In the genomic region with DNA sequence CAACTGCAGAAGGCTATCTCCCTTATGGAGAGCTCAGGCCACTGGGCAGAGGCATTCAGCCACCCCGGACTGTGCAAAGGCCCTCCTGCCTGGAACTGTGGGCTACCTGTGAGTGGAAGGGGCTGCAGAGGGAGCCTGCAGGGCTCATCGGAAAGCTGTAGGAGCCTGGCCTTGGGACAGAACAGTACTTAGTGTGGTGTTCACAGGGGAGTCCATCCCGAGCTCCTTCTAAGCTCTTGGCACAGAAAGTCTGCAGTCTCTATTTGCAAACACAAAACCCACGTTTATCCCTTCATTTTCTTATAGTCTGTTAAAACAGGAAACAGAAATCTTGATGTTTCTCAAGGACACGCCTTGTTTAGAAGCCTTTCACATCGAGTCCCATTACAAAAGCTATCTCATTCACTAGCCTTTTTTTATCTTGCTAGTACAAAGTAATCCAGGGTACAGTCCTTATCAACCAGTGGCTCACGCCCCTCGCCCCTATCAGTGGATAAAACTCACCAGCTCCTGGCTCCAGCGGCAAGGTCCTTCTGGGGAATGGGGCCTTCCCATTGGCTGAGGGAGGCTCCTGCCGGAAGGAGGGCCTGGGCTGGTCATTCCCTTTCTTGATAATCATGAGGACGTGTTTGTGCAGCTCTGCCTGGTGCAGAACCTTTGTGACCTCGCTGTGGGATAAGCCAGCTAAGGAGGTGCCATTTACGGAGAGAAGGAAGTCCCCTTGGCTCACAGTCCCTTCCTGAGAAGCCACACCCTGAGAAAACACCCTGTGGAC, we compare ENCODE assay signal across 10 mouse cellular contexts. TPM values are rescaled to one million over a fixed set of nuclear protein-coding genes. Genes with fewer than 3 reads are reported as not detected.
A peak's percentile ranks its signal among the peaks of the same experiment; 100 is the strongest.
DNase-seq lines count a peak whose midpoint lies in the region; ATAC-seq and TF ChIP-seq lines count a peak whose summit lies in the region.
"Had no signal": no experiment of that assay in that cellular context is flagged by ENCODE, and none has a peak within 500 bp of the region (broad histone marks: within the 10 kb centered on the region; RNA-seq: fewer than 3 reads in every experiment).

No protein-coding gene starts in this region.

- H3K27me3 ChIP-seq in hindbrain, embryonic 12.5 days: no peaks in the 10 kb centered on the region
- H3K27me3 ChIP-seq in hindbrain, postnatal 0 days (ENCODE audit: insufficient read depth, low read length): no peaks in the 10 kb centered on the region
- H3K27me3 ChIP-seq in stomach, embryonic 14.5 days (ENCODE audit: control insufficient read depth, insufficient read depth, low read length): no peaks in the 10 kb centered on the region
- H3K27me3 ChIP-seq in limb, embryonic 10.5 days (ENCODE audit: low read depth, poor library complexity, severe bottlenecking): no peaks in the 10 kb centered on the region
- H3K27me3 ChIP-seq: embryonic facial prominence, embryonic 15.5 days had no signal

- H3K4me1 ChIP-seq in hindbrain, embryonic 12.5 days: peaks cover 25% of the 10 kb centered on the region
- H3K4me1 ChIP-seq in hindbrain, postnatal 0 days (ENCODE audit: insufficient read depth, low read length): peaks cover 18% of the 10 kb centered on the region
- H3K4me1 ChIP-seq in stomach, embryonic 14.5 days (ENCODE audit: control insufficient read depth, insufficient read depth, low read length): peaks cover 4% of the 10 kb centered on the region
- H3K4me1 ChIP-seq in limb, embryonic 10.5 days: peaks cover 12% of the 10 kb centered on the region

- H3K9me3 ChIP-seq in hindbrain, embryonic 12.5 days (replicated peaks): no peaks in the 10 kb centered on the region
- no peaks in the 10 kb centered on the region for H3K9me3 ChIP-seq in hindbrain, postnatal 0 days (ENCODE audit: low read length)
- no peaks in the 10 kb centered on the region for H3K9me3 ChIP-seq in stomach, embryonic 14.5 days (ENCODE audit: control insufficient read depth, low read depth, low read length)
- no peaks in the 10 kb centered on the region for H3K9me3 ChIP-seq in limb, embryonic 10.5 days (replicated peaks)
- H3K9me3 ChIP-seq: embryonic facial prominence, embryonic 15.5 days had no signal

- no peak for ATAC-seq in hindbrain, embryonic 12.5 days (ENCODE audit: low FRiP score)
- ATAC-seq in hindbrain, postnatal 0 days: no peak
- peak; percentile 90 for ATAC-seq in stomach, embryonic 14.5 days (ENCODE audit: insufficient number of reproducible peaks, insufficient read depth, low FRiP score, low read depth)

- no peak for DNase-seq in hindbrain, postnatal 0 days (ENCODE audit: low spot score)
- DNase-seq in heart, adult 9 months (ENCODE audit: low spot score in 2 of 2): peak; percentile 69
- DNase-seq in large intestine, adult 2 months (ENCODE audit: low read depth, low spot score): peak; percentile 57
- DNase-seq in cerebellum, adult 18-20 months: no peak
- no peak for DNase-seq in thymus, adult 18-20 months
- DNase-seq in limb, embryonic 10.5 days (ENCODE audit: low spot score): no peak

- H3K4me2 ChIP-seq in hindbrain, embryonic 12.5 days (replicated peaks): no peak overlapping the region
- H3K4me2 ChIP-seq in hindbrain, postnatal 0 days (ENCODE audit: low read depth, low read length): no peak overlapping the region
- no peak overlapping the region for H3K4me2 ChIP-seq in stomach, embryonic 14.5 days (replicated peaks; ENCODE audit: low read depth, low read length)
- H3K4me2 ChIP-seq: embryonic facial prominence, embryonic 15.5 days had no signal

- H3K27ac ChIP-seq in hindbrain, embryonic 12.5 days: peak overlapping the region; percentile 14; the same call in 1 of the 2 replicates
- no peak overlapping the region for H3K27ac ChIP-seq in hindbrain, postnatal 0 days
- H3K27ac ChIP-seq in stomach, embryonic 14.5 days (ENCODE audit: low read length): peak overlapping the region; percentile 52; the same call in 1 of the 2 replicates
- no peak overlapping the region for H3K27ac ChIP-seq in limb, embryonic 10.5 days
- H3K27ac ChIP-seq: embryonic facial prominence, embryonic 15.5 days had no signal

- WGBS in hindbrain, embryonic 12.5 days: 58% methylated on average over 13 of the region's 13 CpGs
- 51% methylated on average over 13 of the region's 13 CpGs for WGBS in hindbrain, postnatal 0 days
- 29% methylated on average over 13 of the region's 13 CpGs for WGBS in large intestine, adult 2 months
- WGBS in stomach, embryonic 14.5 days: 45% methylated on average over 13 of the region's 13 CpGs
- WGBS in limb, embryonic 10.5 days: 64% methylated on average over 13 of the region's 13 CpGs

- no peaks in the 10 kb centered on the region for H3K36me3 ChIP-seq in hindbrain, embryonic 12.5 days
- H3K36me3 ChIP-seq in hindbrain, postnatal 0 days (ENCODE audit: insufficient read depth, low read length): no peaks in the 10 kb centered on the region
- H3K36me3 ChIP-seq in stomach, embryonic 14.5 days (ENCODE audit: control insufficient read depth, insufficient read depth, low read length): peaks cover 8% of the 10 kb centered on the region
- peaks cover 5% of the 10 kb centered on the region; the same call in 1 of the 2 replicates for H3K36me3 ChIP-seq in limb, embryonic 10.5 days

- H3K9ac ChIP-seq in hindbrain, embryonic 12.5 days: no peak overlapping the region
- no peak overlapping the region for H3K9ac ChIP-seq in hindbrain, postnatal 0 days (replicated peaks; ENCODE audit: low read length)
- no peak overlapping the region for H3K9ac ChIP-seq in stomach, embryonic 14.5 days (replicated peaks; ENCODE audit: low read depth, low read length)
- H3K9ac ChIP-seq: embryonic facial prominence, embryonic 15.5 days had no signal

- TF ChIP-seq CTCF in hindbrain, postnatal 0 days (IDR thresholded peaks at IDR 0.05; ENCODE audit: low read depth): no peak

- no peak overlapping the region for H3K4me3 ChIP-seq in hindbrain, embryonic 12.5 days
- H3K4me3 ChIP-seq in hindbrain, postnatal 0 days (ENCODE audit: low read length): no peak overlapping the region
- no peak overlapping the region for H3K4me3 ChIP-seq in stomach, embryonic 14.5 days (ENCODE audit: low read depth, low read length)
- no peak overlapping the region for H3K4me3 ChIP-seq in limb, embryonic 10.5 days
- H3K4me3 ChIP-seq: embryonic facial prominence, embryonic 15.5 days had no signal

RNA-seq across cellular contexts. Expression of gene 1810049J17Rik, which starts 45.8 kb away (rescaled TPM):
- polyA plus RNA-seq in hindbrain, embryonic 12.5 days (2016; fragmentation: Nextera tagmentation; extraction: Ambion mirVana): 0.80 and 1.1 TPM in 2 replicates
- total RNA-seq in hindbrain, postnatal 0 days (2014; rRNA removed): not detected in 2 replicates
- 1.4 and 1.8 TPM in 2 replicates for polyA plus RNA-seq in hindbrain, postnatal 0 days (2015; fragmentation: Nextera tagmentation; extraction: Ambion mirVana)
- not detected in 2 replicates for polyA plus RNA-seq in large intestine, adult 2 months (2012; rRNA removed)
- 1.2 and 2.1 TPM in 2 replicates for polyA plus RNA-seq in stomach, embryonic 14.5 days (2014; fragmentation: Nextera tagmentation; extraction: Ambion mirVana)
- polyA plus RNA-seq in limb, embryonic 10.5 days (2016; fragmentation: Nextera tagmentation; extraction: Ambion mirVana): 0.68 and 1.4 TPM in 2 replicates
- total RNA-seq: liver, adult 2 months had no signal
- polyA plus RNA-seq: liver, adult 2 months had no signal

RNA-seq across cellular contexts. Expression of gene Golph3, which starts 46.2 kb away (rescaled TPM):
- polyA plus RNA-seq in hindbrain, embryonic 12.5 days (2016; fragmentation: Nextera tagmentation; extraction: Ambion mirVana): 97.9 and 107 TPM in 2 replicates
- total RNA-seq in hindbrain, postnatal 0 days (2014; rRNA removed): 132 and 134 TPM in 2 replicates
- 59.5 and 63.6 TPM in 2 replicates for polyA plus RNA-seq in hindbrain, postnatal 0 days (2015; fragmentation: Nextera tagmentation; extraction: Ambion mirVana)
- 65.3 and 80.4 TPM in 2 replicates for polyA plus RNA-seq in large intestine, adult 2 months (2012; rRNA removed)
- polyA plus RNA-seq in stomach, embryonic 14.5 days (2014; fragmentation: Nextera tagmentation; extraction: Ambion mirVana): 101 and 118 TPM in 2 replicates
- 65.9 and 75.5 TPM in 2 replicates for polyA plus RNA-seq in limb, embryonic 10.5 days (2016; fragmentation: Nextera tagmentation; extraction: Ambion mirVana)

Comparison
In these comparisons a context has a peak if more than half of its experiments do, and no peak if none do; other contexts are left out.
1. H3K27ac ChIP-seq: peak in hindbrain, embryonic 12.5 days (single experiment) and stomach, embryonic 14.5 days (single experiment); none in hindbrain, postnatal 0 days (single experiment) and limb, embryonic 10.5 days (single experiment).
2. DNase-seq: peak in heart, adult 9 months (2 of 2) and large intestine, adult 2 months (single experiment); none in hindbrain, postnatal 0 days (single experiment), cerebellum, adult 18-20 months (0 of 2), thymus, adult 18-20 months (0 of 2) and limb, embryonic 10.5 days (single experiment).